Mouse (Mus musculus): ENCODE data around the gene Pgp.

Pgp gene

DNA sequence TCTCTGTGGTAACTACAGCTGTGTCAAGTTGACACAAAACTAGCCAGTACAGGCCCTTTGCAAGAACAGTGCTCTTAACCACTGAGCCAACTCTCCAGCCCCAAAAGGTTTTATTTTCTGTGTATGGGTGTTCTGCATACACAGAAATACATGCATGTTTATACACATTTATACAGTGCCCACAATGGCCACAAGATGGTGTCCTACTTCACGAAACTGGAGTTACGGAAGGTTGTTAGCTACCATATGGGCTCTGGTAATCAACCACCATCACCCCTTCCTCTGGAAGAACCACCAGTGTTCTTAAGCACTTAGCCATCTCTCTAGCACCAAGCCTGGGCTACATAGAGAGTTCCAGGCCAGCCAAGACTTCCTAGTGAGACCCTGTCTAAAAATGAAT, 8.6 kb upstream of the Pgp start:
- DNase-seq = peak; percentile 63

DNA sequence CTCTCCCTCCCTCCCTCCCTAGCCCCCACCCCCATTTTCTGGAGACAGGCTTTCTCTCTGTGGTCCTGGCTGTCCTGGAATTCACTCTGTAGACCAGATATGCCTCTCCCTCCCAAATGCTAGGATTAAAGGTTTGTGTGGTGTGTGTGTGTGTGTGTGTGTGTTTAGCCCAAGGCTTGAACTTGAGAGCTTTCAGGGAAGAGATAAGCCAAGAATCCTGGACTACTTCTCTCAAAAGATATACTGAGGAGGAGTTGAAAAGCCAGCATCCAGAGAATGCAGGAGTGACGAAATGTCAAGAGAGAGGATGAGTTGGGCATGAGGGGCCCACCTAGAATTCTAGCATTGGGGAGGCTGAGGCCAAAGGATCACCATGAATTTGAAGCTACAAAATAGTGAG, 7.3 kb upstream of the Pgp start:
- no peak for DNase-seq

DNA sequence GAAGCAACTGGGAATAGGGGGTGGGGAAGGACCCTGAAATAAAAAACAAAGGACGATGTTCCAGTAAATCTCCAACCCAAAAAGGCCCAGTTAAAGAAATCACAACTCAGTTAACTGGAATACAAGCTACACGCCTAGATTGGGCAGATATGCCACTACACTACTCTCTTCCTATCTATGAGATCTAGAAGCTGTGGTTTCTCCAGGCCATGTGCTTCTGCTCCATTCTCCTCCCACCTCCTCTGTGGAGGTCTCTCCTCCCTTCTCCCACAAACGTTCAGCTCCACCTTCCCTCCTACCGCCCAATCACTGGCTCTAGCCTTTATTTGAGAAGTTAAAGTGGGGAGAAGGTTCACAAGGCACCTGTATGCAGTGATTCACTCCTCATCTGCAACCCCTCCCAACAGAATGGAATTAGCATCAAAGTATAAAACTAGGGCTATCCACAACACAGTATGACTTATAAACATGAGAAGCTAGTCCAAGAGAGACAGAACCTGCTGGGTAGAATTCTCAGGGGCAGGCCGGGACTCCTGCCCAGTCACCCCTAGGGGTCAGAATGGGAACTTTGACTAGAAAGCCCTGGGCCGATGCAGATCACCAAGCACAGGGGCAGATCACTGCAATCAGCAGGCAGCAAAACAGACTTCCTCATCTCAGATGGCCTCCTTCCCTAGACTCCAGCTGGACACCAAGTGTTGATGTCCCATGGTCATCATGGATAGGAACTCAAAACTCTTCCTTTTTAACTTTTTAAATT, 6.6 kb upstream of the Pgp start:
- DNase-seq = no peak

DNA sequence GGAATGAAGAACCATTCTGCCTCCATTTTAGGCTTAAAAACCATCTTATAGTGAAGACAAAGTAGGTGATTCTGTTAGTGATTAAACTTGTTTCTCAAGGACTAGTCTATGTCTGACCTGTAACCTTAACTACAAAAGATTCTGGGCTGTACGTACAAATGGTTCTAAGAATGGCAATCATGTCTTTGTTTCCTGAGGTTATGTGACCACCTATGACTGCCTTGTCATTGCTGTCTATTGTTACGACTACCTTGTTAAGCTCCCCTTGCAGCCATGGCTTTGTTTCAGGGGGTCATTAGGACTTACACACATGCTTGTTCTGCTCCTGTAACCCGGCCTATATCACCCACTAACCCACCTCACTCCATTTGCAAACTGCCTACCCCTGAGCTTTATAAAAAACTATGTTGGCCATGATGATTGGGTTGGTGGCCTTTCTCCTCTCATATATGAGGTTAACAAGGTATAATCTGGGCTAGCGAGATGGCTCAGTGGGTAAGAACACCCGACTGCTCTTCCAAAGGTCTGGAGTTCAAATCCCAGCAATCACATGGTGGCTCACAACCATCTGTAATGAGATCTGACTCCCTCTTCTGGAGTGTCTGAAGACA, 1.5 kb upstream of the Pgp start:
- DNase-seq = no peak

DNA sequence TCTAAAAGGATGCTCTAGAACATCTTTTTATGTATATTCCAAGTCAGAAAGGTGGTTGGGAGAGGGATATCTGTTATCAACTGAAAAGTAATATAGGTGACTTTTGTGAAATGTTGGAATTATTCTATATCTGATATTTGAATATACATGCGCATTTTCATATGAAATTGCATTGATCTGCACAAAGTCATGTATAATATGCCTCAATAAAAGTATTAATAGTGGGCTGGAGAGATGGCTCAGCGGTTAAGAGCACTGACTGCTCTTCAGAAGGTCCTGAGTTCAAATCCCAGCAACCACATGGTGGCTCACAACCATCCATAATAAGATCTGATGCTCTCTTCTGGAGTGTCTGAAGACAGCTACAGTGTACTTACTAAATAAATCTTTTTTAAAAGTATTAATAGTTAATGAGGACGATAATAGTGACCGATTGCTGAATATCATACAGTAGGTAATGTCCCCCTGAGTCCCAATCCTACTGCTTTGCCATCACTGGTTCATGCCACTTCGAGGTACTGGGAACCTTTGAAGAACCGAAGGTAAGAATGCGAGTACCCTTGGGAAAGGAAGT, 769 bp upstream of the Pgp start:
- DNase-seq = no peak

DNA sequence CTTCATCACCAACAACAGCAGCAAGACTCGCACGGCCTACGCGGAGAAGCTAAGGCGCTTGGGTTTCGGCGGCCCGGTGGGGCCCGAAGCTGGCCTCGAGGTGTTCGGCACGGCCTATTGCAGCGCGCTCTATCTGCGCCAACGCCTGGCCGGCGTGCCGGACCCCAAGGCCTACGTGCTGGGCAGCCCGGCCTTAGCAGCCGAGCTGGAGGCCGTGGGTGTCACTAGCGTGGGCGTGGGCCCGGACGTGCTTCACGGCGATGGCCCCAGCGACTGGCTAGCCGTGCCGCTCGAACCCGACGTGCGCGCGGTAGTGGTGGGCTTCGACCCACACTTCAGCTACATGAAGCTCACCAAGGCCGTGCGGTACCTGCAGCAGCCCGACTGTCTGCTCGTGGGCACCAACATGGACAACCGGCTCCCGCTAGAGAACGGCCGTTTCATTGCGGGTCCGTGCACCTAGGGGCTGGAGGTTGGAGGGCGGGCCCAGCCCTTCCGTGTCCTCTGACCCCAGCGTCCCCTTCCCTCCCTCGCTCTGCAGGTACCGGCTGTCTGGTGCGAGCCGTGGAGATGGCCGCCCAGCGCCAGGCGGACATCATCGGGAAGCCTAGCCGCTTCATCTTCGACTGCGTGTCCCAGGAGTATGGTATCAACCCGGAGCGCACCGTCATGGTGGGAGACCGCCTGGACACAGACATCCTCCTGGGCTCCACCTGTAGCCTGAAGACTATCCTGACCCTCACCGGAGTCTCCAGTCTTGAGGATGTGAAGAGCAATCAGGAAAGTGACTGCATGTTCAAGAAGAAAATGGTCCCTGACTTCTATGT, 722 bp downstream of the Pgp start:
- peak; percentile 56 for DNase-seq

DNA sequence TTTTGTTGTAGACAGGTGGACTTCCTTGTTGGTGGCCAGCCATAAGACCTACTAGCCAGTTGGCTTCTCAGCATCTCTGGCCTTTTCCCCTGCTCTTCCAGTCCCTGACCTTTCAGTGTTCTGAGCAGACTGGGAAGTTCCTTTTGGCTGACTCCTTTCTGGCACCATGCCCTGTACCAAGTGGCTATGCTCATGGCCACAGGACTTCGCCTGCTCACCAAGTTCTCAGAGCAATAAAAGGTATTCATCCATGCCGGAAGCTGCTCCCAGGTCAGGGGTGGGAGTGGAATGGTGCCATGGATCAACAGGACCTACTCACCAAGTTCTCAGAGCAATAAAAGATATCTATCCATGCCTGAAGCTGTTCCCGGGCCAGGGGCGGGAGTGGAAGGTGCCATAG, 2.3 kb downstream of the Pgp start:
- DNase-seq = no peak

DNA sequence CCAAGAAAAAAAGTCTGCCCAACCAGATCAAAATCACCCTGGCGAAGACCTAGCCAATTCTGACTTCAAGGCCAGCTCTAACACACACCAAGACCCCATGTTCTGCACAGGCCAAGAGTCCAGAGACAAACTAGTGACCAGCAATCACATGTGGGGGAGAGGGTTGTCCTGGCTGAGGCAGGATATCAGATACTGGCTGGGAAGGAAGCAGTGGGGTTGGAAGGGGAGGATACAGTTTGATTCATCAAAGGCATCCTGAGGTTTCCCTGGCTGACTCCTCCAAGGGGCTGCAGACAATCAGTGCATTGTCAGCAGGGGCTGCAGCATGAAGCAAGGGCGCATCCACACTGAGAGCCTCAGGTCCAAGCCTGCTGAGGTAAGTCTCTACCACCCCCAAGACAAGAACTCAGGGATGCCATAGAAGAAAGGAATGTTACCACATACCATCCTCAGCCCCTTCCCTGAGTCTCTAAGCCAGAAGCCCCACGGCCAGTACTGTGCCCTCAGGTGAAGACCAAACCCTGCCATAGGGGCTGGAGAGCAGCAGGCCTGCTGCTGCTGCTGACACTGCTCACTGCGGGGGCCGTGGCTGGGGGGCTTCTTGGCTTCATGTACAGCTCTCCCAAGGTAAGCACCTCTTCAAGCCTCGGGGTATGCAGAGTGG, 3.6 kb downstream of the Pgp start, which contains the start of gene Bricd5:
Bricd5 (plus strand) TSS at position 273 of the 664 bp plus-strand sequence.
- no peak for DNase-seq

DNA sequence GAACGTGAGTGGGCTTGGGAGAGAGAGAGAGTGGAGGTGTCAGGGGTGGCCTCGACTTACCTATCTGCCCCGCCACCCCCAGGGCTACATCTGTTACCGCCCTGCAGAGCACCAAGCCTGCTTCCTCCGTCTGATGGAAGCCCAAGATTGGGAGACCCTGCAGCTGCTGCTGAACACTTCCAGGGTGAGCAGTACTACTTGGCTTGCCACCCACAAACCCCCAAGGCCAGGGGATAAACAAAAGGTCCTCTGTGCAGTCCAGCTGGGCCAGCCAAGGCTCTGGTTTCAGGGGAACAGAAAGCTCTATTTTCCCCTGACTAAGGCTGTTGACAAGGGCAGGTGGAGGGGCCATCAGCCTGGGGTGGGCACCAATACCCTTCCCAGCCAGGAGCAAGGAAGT, 4.4 kb downstream of the Pgp start:
- no peak for DNase-seq

DNA sequence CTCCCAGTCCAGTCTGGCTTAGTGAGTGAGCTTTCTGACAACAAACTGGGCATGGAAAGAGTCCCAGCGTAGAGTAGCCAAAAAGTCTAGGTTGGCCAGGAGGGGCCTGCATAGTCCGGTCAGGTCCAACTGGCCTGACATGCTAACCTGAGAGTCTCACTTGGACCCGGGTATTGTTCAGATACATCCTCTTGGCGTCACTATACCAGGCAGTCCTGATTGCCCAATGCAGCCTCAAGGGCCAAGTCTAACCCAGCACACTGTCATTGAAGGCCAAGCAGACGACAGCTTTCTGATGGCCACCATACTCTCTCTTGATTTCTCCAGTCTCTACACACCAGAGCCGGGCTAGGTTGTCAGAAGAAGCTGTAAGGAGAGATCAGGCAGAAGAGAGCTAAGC, 5.4 kb downstream of the Pgp start:
- no peak for DNase-seq

DNA sequence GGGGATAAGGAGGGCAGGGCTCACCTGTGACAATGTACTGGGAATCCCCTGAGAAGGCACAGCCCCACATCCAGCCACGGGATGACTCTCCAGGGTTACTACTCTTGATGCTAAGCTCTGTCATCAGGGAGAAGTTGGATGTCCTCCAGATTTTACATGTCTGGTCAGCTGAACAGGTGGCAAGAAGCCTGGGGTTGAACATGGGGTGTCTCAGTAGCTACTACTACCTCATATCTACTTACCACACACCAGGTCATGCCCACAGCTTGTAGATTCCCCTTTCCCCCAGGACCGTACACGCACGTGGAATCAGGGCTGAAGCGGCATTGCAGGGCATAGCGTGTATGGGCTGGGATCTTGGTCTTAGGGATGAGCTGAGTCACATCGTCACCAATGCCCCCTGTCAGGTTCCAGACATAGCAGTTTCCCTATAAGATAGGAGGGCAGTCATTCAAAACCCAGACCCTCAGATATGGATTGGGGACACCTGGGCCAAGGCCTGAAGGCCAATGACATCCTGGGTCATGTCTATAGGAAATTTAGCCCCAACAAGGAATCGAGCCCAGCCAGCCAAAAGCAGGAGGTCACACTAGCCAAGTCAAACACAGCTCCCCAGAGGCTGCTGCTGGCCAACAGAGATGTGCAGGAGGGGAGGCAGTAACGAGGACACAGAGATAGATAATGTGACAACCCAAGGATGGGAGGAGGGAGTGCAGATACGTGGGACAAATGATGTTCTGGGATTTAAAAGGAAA, 6.0 kb downstream of the Pgp start:
- no peak for DNase-seq

DNA sequence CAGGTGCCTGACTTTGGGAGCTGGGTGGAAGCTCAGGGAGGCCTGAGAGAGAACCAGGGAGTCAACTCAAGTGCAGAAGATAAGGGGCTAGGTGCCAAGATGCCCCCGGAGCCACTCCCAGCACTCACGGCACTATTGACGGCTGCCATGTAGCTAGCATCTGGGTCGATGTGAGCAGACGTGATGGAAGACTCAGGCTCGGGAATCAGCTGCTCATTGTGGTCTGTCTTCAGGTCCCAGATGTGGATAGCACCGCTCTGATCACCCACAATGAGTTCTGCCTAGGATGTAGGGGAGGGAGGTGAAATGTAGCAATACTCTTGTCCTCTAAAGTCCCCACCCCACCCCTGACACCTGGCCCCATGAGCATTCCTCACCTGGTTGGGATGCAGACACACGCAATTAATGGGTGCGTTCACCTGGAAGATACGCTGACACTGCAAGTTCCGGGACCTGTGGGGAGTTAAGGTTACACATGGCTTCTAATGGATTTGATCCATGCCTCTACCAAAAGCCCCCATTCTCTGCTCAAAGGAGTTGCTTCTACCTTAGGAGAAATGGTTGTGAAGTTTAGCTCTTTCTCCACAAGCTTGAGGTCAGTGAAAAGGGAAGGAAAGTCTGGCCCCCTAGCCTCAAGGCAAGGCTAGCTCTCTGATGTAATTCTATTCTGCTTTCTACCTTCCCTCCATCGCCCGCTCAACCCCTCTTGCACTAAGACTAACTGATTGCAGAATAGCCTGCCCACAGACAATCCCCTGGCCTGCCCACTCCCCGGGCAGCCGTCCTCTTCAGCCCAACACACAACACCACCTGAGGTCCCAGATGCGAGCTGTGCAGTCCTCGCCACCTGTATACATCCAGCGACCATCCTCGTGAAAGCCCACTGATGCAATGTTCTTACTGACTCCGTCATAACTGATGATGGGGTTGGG, 7.1 kb downstream of the Pgp start:
- no peak for DNase-seq

DNA sequence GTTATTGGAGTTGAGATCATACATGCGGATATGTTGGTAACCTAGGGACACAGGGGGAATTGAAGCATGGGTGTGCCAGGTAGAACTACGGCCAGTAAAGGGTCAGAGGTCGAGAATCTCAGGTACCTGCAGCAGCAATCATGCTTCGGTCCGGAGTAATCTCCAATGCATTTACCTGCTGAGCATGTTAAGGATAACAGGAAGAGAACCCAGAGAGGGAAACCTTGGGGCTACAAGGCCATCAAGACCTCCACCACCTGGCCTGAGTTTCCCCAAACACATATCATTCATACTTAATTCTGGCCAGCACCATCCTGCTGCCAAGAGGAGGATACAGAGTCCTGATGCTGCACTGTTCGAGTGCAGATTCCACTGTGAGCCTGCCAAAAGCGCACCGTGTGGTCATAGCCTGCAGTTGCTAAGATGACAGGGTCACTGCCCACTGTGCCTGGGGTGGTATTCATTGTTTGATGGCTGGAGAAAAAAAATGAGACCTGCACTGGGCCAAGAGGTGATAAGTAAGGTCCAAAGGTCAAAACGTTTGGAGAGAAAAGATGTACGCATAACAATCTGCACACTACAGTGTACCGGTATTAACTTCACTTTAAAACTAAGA, 7.9 kb downstream of the Pgp start:
- peak; percentile 37 for DNase-seq

DNA sequence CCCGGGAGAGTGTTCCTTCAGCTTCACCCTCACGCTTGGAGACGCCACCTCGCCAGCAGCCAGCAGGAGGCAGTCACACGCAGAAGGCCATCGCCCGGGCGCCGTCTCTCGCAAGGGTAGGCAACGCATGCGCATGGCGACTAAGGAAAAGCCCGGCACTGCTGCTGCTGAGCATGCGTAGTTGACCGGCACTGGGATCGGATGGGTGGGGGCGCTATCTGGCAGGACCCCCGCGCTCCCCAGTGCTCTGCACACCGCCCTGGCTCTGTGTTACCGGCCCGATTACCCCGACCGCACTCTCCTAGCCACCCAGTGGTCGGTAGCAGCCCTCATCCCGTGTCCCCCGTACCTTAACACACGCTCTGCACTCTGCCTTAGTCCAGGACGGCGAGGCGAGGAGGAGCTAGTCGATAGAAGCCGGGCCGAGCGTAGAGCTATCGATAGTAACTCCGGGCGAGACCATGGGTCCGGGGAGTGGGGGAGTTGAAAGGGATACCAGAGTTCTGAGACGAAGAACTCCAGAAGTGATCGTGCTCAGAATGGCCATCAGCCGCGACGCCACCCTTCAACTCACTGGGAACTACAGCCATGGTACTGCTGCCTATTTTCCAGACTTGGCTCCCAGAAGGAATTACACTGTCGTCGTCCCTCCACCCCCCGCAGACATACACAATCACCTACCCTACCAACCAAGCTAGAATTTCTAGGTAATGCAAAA, 8.6 kb downstream of the Pgp start, which contains the start of gene Mlst8:
Mlst8 (minus strand) TSS at position 416 of the 718 bp plus-strand sequence.
- DNase-seq = peak; percentile 99

DNA sequence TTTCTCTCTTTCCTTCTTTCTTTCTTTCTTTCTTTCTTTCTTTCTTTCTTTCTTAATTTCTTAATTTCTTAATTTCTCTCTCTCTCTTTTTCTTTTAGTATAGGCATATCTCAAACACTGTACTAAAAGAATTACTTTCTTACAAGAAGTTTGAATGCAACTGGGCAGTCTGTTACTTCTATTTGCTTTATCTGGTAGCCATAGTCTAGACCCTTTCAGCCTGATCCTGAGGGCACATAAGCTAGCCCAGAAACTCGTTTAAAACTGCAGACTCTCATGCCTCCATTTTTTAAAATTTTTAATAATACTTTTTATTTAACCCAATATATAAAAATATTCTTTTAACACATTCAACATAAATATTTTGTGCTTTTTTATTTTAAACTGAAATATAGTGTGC, 9.2 kb downstream of the Pgp start:
- no peak for DNase-seq

DNA sequence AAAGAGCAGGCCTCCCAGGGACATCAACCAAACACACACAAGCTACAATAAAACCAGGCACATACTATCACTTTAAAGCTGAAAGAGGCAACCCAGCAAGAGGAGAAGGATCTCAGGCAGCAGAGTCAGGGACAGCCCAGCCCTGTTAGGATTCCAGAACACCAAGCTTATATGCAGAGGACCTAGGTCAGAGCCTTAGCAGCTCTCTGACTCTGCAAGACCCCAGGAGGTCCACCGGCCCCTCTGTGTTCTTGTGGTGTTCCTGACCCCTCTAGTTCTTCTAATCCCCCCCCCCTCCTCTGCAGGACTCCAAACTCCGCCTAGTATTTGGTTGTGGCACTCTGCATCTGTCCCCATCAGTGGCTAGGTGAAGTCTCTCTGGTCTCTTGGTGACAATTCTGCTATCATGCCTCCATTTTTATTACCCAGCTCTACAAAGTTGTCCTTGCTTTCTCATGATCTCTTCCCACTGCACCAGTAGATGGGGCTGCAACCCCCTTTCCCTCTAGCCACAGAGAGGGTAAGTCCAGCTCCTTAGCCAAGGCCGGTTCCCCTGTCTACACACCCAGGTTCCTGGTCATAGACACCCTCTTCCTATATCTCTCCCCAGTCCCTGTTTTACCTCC, 10.1 kb downstream of the Pgp start:
- no peak for DNase-seq

DNA sequence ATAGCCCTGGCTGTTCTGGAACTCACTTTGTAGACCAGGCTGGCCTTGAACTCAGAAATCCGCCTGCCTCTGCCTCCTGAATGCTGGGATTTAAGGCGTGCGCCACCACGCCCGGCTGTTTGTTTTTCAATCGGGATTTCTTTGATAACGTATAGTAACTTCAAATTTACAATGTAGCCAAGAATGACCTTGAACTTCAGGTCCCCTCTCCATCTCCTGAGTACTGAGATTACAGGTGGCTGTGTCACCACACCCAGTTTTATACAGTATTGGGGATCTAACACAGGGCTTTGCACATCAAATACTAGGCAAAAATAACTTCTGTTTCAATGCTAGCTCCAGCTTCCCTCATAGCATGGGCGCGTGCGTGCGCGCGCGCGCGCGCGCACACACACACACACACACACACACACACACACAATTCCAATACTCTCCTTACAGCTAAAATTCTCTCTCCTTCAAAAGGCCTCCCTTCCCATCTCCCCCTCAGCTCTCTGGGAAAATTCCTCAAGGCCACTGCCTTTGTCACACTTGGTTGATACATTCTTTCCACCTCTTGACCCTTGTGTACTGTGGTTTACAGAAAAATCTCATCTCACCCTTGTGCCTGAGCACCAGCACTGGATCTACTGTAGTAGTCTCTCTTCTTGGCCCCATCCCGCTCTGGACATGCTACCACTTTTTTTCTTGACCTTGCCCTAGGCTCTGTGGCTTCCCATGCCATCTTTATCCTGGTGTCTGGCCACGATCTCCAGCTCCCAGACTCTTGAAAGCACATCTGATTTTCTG, 11.0 kb downstream of the Pgp start:
- DNase-seq = no peak

DNA sequence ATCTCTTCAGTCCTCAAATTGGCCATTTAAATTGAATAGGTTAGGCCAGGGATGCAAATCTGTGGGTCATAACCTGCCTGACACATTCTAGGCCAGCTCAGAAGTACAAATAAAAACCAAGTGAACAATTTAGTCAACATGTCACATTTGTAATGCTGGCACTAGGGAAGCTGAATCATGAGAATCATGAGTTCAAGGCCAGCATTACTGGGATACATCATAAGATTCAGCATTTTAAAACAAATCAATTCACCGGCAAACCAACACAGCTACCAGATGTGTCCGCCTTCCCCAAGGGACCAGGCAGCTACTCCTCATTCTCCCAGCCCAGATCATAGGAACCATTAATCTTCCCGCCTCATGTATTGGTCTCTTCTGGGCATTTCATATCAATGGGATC, 13.3 kb downstream of the Pgp start:
- no peak for DNase-seq
